Mouse (Mus musculus) activated CD4-positive, CD25-positive, alpha-beta regulatory T cell (primary cell): ENCODE data around the gene Cdh10. TPM values are rescaled to one million over a fixed set of nuclear protein-coding genes. Genes with fewer than 3 reads are reported as not detected.

Source experiments
- polyA plus RNA-seq, 2 experiments: library from polyadenylated mRNA; unstranded; fragments of 100-300 nt; shearing (Covaris generic); gene quantifications; one replicate each; pipeline ENCODE4 v1.2.1; 2017

Cdh10 gene
- under 1 TPM in 1 of 2 experiments, not detected in 1; 0.18 TPM for polyA plus RNA-seq

DNA sequence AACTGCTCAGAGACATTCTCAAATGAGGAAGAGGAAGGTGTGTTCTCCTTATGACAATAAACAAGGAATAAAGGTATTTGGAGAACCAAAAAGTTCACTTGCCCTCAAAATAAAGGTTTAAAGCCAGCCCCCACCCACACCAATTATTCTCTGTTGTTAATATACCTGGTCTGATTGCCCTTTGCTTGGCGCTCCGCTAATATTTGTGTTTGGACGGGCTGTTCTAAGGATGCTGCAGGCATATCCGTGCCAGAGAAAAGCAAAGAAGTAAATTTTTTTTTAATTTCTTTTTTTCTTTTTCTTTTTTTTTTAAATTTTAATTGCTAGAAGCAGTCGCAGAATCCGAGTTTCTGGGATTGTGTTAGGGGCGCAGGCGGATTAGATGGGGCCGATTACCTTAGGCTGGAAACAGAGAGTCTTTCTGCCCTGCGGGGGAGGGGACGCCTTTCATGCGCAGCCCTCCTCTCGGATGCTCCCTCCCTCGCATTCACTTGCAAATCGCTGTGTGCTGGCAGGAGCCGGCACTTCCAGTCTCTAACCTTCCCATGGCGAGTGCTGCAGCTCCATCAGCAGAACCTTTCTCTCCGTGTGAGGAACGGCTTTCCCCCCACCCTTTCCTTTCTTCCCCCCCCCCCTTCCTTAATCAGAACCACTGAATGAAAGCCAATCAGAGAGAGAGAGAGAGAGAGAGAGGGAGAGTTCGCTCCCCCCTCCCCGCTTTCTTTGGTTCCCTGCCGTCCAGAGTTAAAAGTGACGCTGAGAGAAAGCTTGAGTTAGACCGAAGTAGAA is at the start of gene Cdh10:
Gene Cdh10, plus strand, starts transcription at position 763 of the 789 bp plus-strand sequence.

